Comparison of ENCODE assay signal across 8 mouse cellular contexts in genomic region chr11:35798874-35799273, GRCm38 (mm10). TPM values are rescaled to one million over a fixed set of nuclear protein-coding genes. Genes with fewer than 3 reads are reported as not detected.
A peak's percentile ranks its signal among the peaks of the same experiment; 100 is the strongest.
DNase-seq lines count a peak whose midpoint lies in the region; ATAC-seq lines count a peak whose summit lies in the region.

TSS of gene Fbll1 (minus strand) at chr11:35798884.

- peak within 1 kb of the TSS; percentile 54 for H3K4me2 ChIP-seq in liver, embryonic 12.5 days

- ATAC-seq in liver, embryonic 12.5 days: no peak

- no peaks in the 10 kb centered on the region for H3K9me3 ChIP-seq in liver, embryonic 12.5 days (replicated peaks)

- no peaks in the 10 kb centered on the region for H3K36me3 ChIP-seq in liver, embryonic 12.5 days

- peak within 1 kb of the TSS; percentile 35 for H3K4me3 ChIP-seq in liver, embryonic 12.5 days

- DNase-seq in urinary bladder, postnatal 14 days (ENCODE audit: low spot score): peak; percentile 62
- no peak for DNase-seq in urinary bladder, adult 2 months (ENCODE audit: low spot score)
- DNase-seq in cerebellum, adult 11-12 months: peak; percentile 29
- peak; percentile 85 for DNase-seq in forelimb bud, embryonic 11.5 days (ENCODE audit: low read depth, low spot score)
- DNase-seq in kidney, adult 8-10 months: peak; percentile 11 to 43
- peak; percentile 10 for DNase-seq in ovary, adult 18-20 months (ENCODE audit: low spot score)
- no peak for DNase-seq in natural killer cell, adult 2 months (ENCODE audit: low spot score in 2 of 2)

- H3K9ac ChIP-seq in liver, embryonic 12.5 days: no peak within 1 kb of the TSS

- no peak within 1 kb of the TSS for H3K27ac ChIP-seq in liver, embryonic 12.5 days

- WGBS in liver, embryonic 12.5 days (ENCODE audit: insufficient replicate concordance): 16% methylated on average over 11 of the region's 11 CpGs

- H3K4me1 ChIP-seq in liver, embryonic 12.5 days: peaks cover 10% of the 10 kb centered on the region

- peaks cover 70% of the 10 kb centered on the region for H3K27me3 ChIP-seq in liver, embryonic 12.5 days (replicated peaks)

RNA-seq across cellular contexts. Expression of gene Fbll1, which starts in this region (rescaled TPM):
- 0.07 TPM in 1 of 2 replicates, not detected in the other for polyA plus RNA-seq in urinary bladder, adult 2 months (2012; rRNA removed)
- not detected in 2 replicates for polyA plus RNA-seq in liver, embryonic 12.5 days (2016; fragmentation: Nextera tagmentation; extraction: Ambion mirVana)

Comparison
In these comparisons a context has a peak if more than half of its experiments do, and no peak if none do; other contexts are left out.
1. DNase-seq: peak in urinary bladder, postnatal 14 days (single experiment), cerebellum, adult 11-12 months (single experiment), forelimb bud, embryonic 11.5 days (single experiment), kidney, adult 8-10 months (2 of 2) and ovary, adult 18-20 months (single experiment); none in urinary bladder, adult 2 months (single experiment) and natural killer cell, adult 2 months (0 of 2).